Comparison of ENCODE assay signal across 12 mouse cellular contexts in genomic region chr17:12179766-12180165, GRCm38 (mm10).
"Had no signal": no experiment of that assay in that cellular context is flagged by ENCODE, and none has a peak within 500 bp of the region (broad histone marks: within the 10 kb centered on the region; RNA-seq: fewer than 3 reads in every experiment).

No protein-coding gene starts in this region.

- H3K27me3 ChIP-seq: limb, embryonic 15.5 days; neural tube, embryonic 15.5 days had no signal

- H3K4me3 ChIP-seq: limb, embryonic 15.5 days; midbrain, embryonic 10.5 days; myocyte; neural tube, embryonic 15.5 days had no signal

- DNase-seq: kidney, adult 11 months; layer of hippocampus, adult 9-11 months; layer of hippocampus, postnatal 36 days; midbrain, embryonic 14.5 days; right cerebral cortex, adult 18-20 months; right cerebral cortex, postnatal 25 days; thymus, postnatal 36 days had no signal

- H3K9me3 ChIP-seq: limb, embryonic 15.5 days; neural tube, embryonic 15.5 days had no signal

- H3K4me1 ChIP-seq: midbrain, embryonic 10.5 days had no signal

- H3K9ac ChIP-seq: limb, embryonic 15.5 days; neural tube, embryonic 15.5 days had no signal

- H3K4me2 ChIP-seq: limb, embryonic 15.5 days; neural tube, embryonic 15.5 days had no signal

- H3K27ac ChIP-seq: kidney, postnatal 0 days; limb, embryonic 15.5 days; midbrain, embryonic 10.5 days; neural tube, embryonic 15.5 days had no signal
